Mouse (Mus musculus): ENCODE measurements at regions not wholly inside any gene's neighbourhood (a gene's known extent, or its start where the extent isn't known, plus 50 kb on each side); places are given as distances from the start of the nearest gene placed in this dataset.

GRCm38 (mm10) chr5:90075629-90076349 lies 148.0 kb downstream of the Cox18 start:
- no peak for DNase-seq (ENCODE audit: low read depth)
- TF ChIP-seq CTCF (IDR thresholded peaks at IDR 0.05; ENCODE audit: borderline replicate concordance, extremely low read depth, insufficient read depth, insufficient read length): no peak
- TF ChIP-seq POLR2A (IDR thresholded peaks at IDR 0.05; ENCODE audit: borderline replicate concordance, extremely low read depth, insufficient read depth, insufficient read length, poor library complexity, severe bottlenecking): no peak

DNA sequence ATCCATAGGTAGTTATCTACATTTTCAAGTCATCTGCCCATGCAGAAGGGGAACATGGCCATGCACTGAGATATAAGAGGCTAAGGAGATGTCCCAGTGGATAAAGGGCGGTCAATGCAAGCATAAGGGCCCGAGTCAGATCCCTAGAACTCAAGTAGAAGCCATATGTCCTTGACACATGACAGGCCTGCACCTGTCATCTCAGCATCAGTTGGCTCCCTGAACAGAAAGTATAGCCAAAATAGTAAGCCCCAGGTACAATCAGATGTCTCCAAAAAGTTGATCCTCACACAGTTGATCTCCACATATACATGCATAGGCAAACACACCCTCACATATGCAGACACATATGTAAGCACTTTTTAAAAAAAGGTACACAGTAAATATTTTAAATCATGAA lies 152.0 kb downstream of the Cox18 start:
- no peak for DNase-seq (ENCODE audit: low read depth)
- TF ChIP-seq CTCF (IDR thresholded peaks at IDR 0.05; ENCODE audit: borderline replicate concordance, extremely low read depth, insufficient read depth, insufficient read length) (no peak), POLR2A (IDR thresholded peaks at IDR 0.05; ENCODE audit: borderline replicate concordance, extremely low read depth, insufficient read depth, insufficient read length, poor library complexity, severe bottlenecking) (no peak)

GRCm38 (mm10) chr5:90068601-90069000 lies 155.2 kb downstream of the Cox18 start:
- TF ChIP-seq POLR2A (IDR thresholded peaks at IDR 0.05; ENCODE audit: borderline replicate concordance, extremely low read depth, insufficient read depth, insufficient read length, poor library complexity, severe bottlenecking) (no peak), CTCF (IDR thresholded peaks at IDR 0.05; ENCODE audit: borderline replicate concordance, extremely low read depth, insufficient read depth, insufficient read length) (no peak)
- peak; percentile 60 for DNase-seq (ENCODE audit: low read depth)

DNA sequence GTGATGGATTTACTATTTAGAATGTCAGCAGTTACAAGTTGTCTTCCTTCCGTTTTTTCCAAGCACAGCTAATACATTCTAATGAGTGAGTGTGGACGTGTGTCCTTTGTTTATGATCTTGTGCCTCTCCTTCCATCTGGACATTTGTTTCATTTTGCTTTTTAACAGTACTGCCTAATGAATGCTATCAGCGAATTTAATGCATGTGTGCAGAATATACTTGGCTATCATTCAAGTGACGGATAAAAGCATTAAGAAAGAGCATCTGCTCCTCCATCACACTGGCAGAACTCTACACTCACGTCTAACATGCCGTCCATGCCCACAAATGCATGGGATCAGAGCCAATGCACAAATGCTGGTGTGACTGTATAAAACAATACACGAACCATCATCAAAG lies 156.0 kb downstream of the Cox18 start:
- no peak for TF ChIP-seq CTCF (IDR thresholded peaks at IDR 0.05; ENCODE audit: borderline replicate concordance, extremely low read depth, insufficient read depth, insufficient read length)
- TF ChIP-seq POLR2A (IDR thresholded peaks at IDR 0.05; ENCODE audit: borderline replicate concordance, extremely low read depth, insufficient read depth, insufficient read length, poor library complexity, severe bottlenecking): no peak
- peak; percentile 92 for DNase-seq (ENCODE audit: low read depth)

DNA sequence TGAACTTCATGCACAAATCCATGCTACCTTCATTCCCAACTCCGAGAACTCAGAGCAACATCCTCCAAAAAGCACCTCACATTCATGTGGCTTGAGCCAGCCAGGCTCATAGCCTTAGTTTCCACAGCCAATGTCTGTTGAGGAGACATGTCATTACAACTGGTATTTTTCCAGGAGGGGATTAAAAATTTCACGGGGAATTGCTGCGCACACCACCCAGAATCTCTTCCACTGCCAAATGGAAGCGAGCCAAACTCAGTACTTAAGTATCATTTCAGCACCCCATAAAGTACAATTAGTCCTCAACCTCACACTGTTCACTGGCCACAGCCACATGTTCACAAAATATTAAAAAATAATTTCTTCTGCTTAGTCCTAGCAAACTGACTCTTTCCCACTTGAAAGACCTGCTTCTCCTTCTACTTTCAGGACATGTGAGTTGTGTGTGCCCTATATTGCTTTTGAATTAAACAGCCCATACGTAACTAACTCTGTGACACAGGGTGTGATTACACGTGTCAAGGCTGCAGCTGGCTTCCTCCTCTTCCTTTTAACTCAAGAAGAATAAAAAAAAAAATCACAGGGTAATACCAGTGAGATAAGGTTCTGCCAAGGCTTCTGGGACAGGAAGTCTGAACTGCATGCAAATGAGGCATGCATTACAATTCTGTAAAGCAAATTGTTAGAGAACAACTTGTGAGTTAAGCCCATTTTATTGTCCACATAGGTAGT lies 157.8 kb downstream of the Cox18 start:
- TF ChIP-seq CTCF (IDR thresholded peaks at IDR 0.05; ENCODE audit: borderline replicate concordance, extremely low read depth, insufficient read depth, insufficient read length): no peak
- TF ChIP-seq POLR2A (IDR thresholded peaks at IDR 0.05; ENCODE audit: borderline replicate concordance, extremely low read depth, insufficient read depth, insufficient read length, poor library complexity, severe bottlenecking): no peak
- peak; percentile 92 for DNase-seq (ENCODE audit: low read depth)

GRCm38 (mm10) chr5:90055686-90056085 lies 168.1 kb downstream of the Cox18 start:
- no peak for DNase-seq (ENCODE audit: low read depth)
- TF ChIP-seq CTCF (IDR thresholded peaks at IDR 0.05; ENCODE audit: borderline replicate concordance, extremely low read depth, insufficient read depth, insufficient read length) (peak; percentile 47; the same call in 1 of the 2 replicates), POLR2A (IDR thresholded peaks at IDR 0.05; ENCODE audit: borderline replicate concordance, extremely low read depth, insufficient read depth, insufficient read length, poor library complexity, severe bottlenecking) (no peak)

- no peak for DNase-seq (ENCODE audit: low read depth)
- no peak for TF ChIP-seq CTCF (IDR thresholded peaks at IDR 0.05; ENCODE audit: borderline replicate concordance, extremely low read depth, insufficient read depth, insufficient read length)
- no peak for TF ChIP-seq POLR2A (IDR thresholded peaks at IDR 0.05; ENCODE audit: borderline replicate concordance, extremely low read depth, insufficient read depth, insufficient read length, poor library complexity, severe bottlenecking)
Observed at GRCm38 (mm10) chr5:90052516-90052915, 169.4 kb upstream of the Adamts3 start.

- TF ChIP-seq POLR2A (IDR thresholded peaks at IDR 0.05; ENCODE audit: borderline replicate concordance, extremely low read depth, insufficient read depth, insufficient read length, poor library complexity, severe bottlenecking) (no peak), CTCF (IDR thresholded peaks at IDR 0.05; ENCODE audit: borderline replicate concordance, extremely low read depth, insufficient read depth, insufficient read length) (no peak)
- no peak for DNase-seq (ENCODE audit: low read depth)
Observed at GRCm38 (mm10) chr5:90049856-90050255, 166.7 kb upstream of the Adamts3 start.

DNA sequence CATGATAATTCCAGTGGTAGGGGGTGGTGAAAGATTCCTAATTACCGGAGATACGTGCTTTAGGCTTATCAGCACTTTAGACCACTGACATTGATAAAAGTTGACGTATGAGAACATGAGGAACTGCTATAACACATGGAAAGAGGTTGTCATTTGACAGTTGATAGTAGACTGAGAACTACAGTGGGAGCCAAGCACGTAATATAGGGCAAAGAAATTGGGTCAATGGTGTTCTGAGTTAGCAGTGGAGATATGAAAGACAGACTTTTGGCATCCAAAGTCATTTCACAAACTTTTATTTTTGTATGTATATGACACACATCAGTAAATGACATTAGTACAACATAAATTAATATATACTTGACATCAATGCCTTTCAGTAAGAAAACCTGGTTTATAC lies 159.6 kb upstream of the Adamts3 start:
- TF ChIP-seq POLR2A (IDR thresholded peaks at IDR 0.05; ENCODE audit: borderline replicate concordance, extremely low read depth, insufficient read depth, insufficient read length, poor library complexity, severe bottlenecking) (no peak), CTCF (IDR thresholded peaks at IDR 0.05; ENCODE audit: borderline replicate concordance, extremely low read depth, insufficient read depth, insufficient read length) (no peak)
- no peak for DNase-seq (ENCODE audit: low read depth)

DNA sequence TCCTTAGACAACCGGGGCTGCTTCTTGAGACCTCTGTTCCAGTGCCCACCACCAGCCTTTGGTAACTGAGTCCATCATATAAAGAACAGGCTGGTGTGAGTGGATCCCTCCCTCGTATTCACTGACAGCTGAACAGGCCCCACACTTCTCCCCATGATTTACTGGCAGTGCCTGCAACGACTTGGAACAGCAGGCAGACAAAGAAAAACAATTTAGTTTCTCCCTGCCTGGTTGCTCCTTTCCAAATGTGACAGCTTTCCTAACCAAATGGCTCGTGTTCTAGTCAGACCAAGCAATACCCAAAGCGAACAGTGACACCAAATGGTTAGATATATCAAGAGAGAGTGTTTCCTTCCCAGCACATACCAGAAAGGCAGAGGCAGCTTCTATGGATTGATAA lies 150.0 kb upstream of the Adamts3 start:
- DNase-seq (ENCODE audit: low read depth): peak; percentile 88
- TF ChIP-seq CTCF (IDR thresholded peaks at IDR 0.05; ENCODE audit: borderline replicate concordance, extremely low read depth, insufficient read depth, insufficient read length): no peak
- no peak for TF ChIP-seq POLR2A (IDR thresholded peaks at IDR 0.05; ENCODE audit: borderline replicate concordance, extremely low read depth, insufficient read depth, insufficient read length, poor library complexity, severe bottlenecking)

GRCm38 (mm10) chr5:90030737-90031136 lies 147.6 kb upstream of the Adamts3 start:
- no peak for TF ChIP-seq POLR2A (IDR thresholded peaks at IDR 0.05; ENCODE audit: borderline replicate concordance, extremely low read depth, insufficient read depth, insufficient read length, poor library complexity, severe bottlenecking)
- DNase-seq (ENCODE audit: low read depth): no peak

GRCm38 (mm10) chr5:90029751-90030150 lies 146.6 kb upstream of the Adamts3 start:
- no peak for TF ChIP-seq CTCF (IDR thresholded peaks at IDR 0.05; ENCODE audit: borderline replicate concordance, extremely low read depth, insufficient read depth, insufficient read length)
- TF ChIP-seq POLR2A (IDR thresholded peaks at IDR 0.05; ENCODE audit: borderline replicate concordance, extremely low read depth, insufficient read depth, insufficient read length, poor library complexity, severe bottlenecking): no peak
- DNase-seq (ENCODE audit: low read depth): no peak
